Mouse (Mus musculus) embryonic facial prominence, embryonic 13.5 days (tissue): ENCODE results near the gene Taf4. TPM values are rescaled to one million over a fixed set of nuclear protein-coding genes. Genes with fewer than 3 reads are reported as not detected.

Experiments
- ATAC-seq: fragments of 200-750 bp; cut with Nextera tagmentation; 2 replicates; pipeline ENCODE4 v1.8.0; 2017; ENCODE audit warnings: low read depth; ENCODE audit not compliant: insufficient number of reproducible peaks, insufficient read depth, low FRiP score, low TSS enrichment
- H3K27ac ChIP-seq: fragments of 300-500 bp; sonication (generic); 2 replicates; pipeline ENCODE4 v1.5.1; 2015; ENCODE audit warnings: moderate library complexity, mild to moderate bottlenecking, inconsistent platforms
- H3K27me3 ChIP-seq: fragments of 300-500 bp; sonication (generic); 2 replicates; pipeline ENCODE4 v1.6.1; 2015; ENCODE audit warnings: mild to moderate bottlenecking, inconsistent platforms
- H3K36me3 ChIP-seq: fragments of 300-500 bp; sonication (generic); 2 replicates; pipeline ENCODE4 v1.6.1; 2015; ENCODE audit warnings: mild to moderate bottlenecking, inconsistent platforms
- H3K4me1 ChIP-seq: fragments of 300-500 bp; sonication (generic); 2 replicates; pipeline ENCODE4 v1.6.1; 2015; ENCODE audit warnings: inconsistent platforms
- H3K4me2 ChIP-seq: fragments of 300-500 bp; sonication (generic); 2 replicates; pipeline ENCODE4 v1.6.1; 2015; ENCODE audit warnings: moderate library complexity, mild to moderate bottlenecking, inconsistent platforms
- H3K4me3 ChIP-seq: fragments of 300-500 bp; sonication (generic); 2 replicates; pipeline ENCODE4 v1.5.1; 2015; ENCODE audit warnings: mild to moderate bottlenecking, inconsistent platforms
- H3K9ac ChIP-seq: fragments of 300-500 bp; sonication (generic); 2 replicates; pipeline ENCODE4 v1.6.1; 2015; ENCODE audit warnings: mild to moderate bottlenecking, inconsistent platforms
- H3K9me3 ChIP-seq: fragments of 300-500 bp; sonication (generic); 2 replicates; pipeline ENCODE4 v1.6.1; 2016; ENCODE audit warnings: inconsistent platforms
- WGBS: fragments of 180-500 bp; shearing (Covaris S2); methylation state at CpG from one replicate; pipeline ENCODE4 v1.1.7; 2015; ENCODE audit warnings: mixed read lengths; 5-methylcytosine and 5-hydroxymethylcytosine counted together
- polyA plus RNA-seq: library from polyadenylated mRNA; unstranded; fragments of >200 nt; fragmentation: Nextera tagmentation; extraction: Ambion mirVana; gene quantifications from 2 replicates; pipeline ENCODE4 v1.2.1, GENCODE M21; 2015

The Taf4 gene
- polyA plus RNA-seq, 1 experiment from 2014 or later, result 3.7 TPM

GRCm38 (mm10) chr2:179877551-179878215 lies 98.8 kb downstream of the Taf4 start:
- Histone ChIP-seq H3K4me2 (no peak overlapping the region), H3K27me3 (peaks cover 11% of the 10 kb centered on the region), H3K9me3 (no peaks in the 10 kb centered on the region), H3K9ac (no peak overlapping the region), H3K4me1 (no peaks in the 10 kb centered on the region), H3K4me3 (no peak overlapping the region), H3K27ac (no peak overlapping the region), H3K36me3 (no peaks in the 10 kb centered on the region)
- no peak for ATAC-seq
- WGBS, result 64% methylated on average over 9 of the region's 9 CpGs

GRCm38 (mm10) chr2:179875147-179875546 lies 101.3 kb downstream of the Taf4 start:
- H3K9ac ChIP-seq, result no peak overlapping the region
- H3K4me2 ChIP-seq, result no peak overlapping the region
- peaks cover 24% of the 10 kb centered on the region for H3K27me3 ChIP-seq
- no peaks in the 10 kb centered on the region for H3K9me3 ChIP-seq
- 3% methylated on average over 3 of the region's 3 CpGs for WGBS
- H3K4me3 ChIP-seq, result no peak overlapping the region
- H3K27ac ChIP-seq, result no peak overlapping the region
- H3K4me1 ChIP-seq, result no peaks in the 10 kb centered on the region
- no peak for ATAC-seq
- no peaks in the 10 kb centered on the region for H3K36me3 ChIP-seq

- Histone ChIP-seq H3K4me2 (no peak overlapping the region), H3K9ac (no peak overlapping the region), H3K36me3 (no peaks in the 10 kb centered on the region), H3K4me3 (no peak overlapping the region), H3K9me3 (no peaks in the 10 kb centered on the region), H3K27ac (no peak overlapping the region), H3K27me3 (peaks cover 34% of the 10 kb centered on the region), H3K4me1 (peaks cover 3% of the 10 kb centered on the region; the same call in 1 of the 2 replicates)
- 50% methylated on average over 5 of the region's 5 CpGs for WGBS
- ATAC-seq, result no peak
These were observed 103.1 kb downstream of the Taf4 start for GRCm38 (mm10) chr2:179873315-179873714.

GRCm38 (mm10) chr2:179872724-179873123 lies 103.7 kb downstream of the Taf4 start:
- ATAC-seq, result no peak
- Histone ChIP-seq H3K9me3 (no peaks in the 10 kb centered on the region), H3K4me1 (peaks cover 3% of the 10 kb centered on the region; the same call in 1 of the 2 replicates), H3K27ac (no peak overlapping the region), H3K4me2 (no peak overlapping the region), H3K9ac (no peak overlapping the region), H3K27me3 (peaks cover 36% of the 10 kb centered on the region), H3K4me3 (no peak overlapping the region), H3K36me3 (no peaks in the 10 kb centered on the region)
- 61% methylated on average over 5 of the region's 5 CpGs for WGBS

- Histone ChIP-seq H3K27me3 (peaks cover 36% of the 10 kb centered on the region), H3K27ac (no peak overlapping the region), H3K36me3 (no peaks in the 10 kb centered on the region), H3K9me3 (no peaks in the 10 kb centered on the region), H3K4me3 (no peak overlapping the region), H3K4me1 (peaks cover 3% of the 10 kb centered on the region; the same call in 1 of the 2 replicates), H3K9ac (no peak overlapping the region), H3K4me2 (no peak overlapping the region)
- ATAC-seq, result no peak
- WGBS, result 6% methylated on average over 2 of the region's 2 CpGs
These were observed 106.6 kb downstream of the Taf4 start for GRCm38 (mm10) chr2:179869871-179870270.

GRCm38 (mm10) chr2:179867669-179868068 lies 108.8 kb downstream of the Taf4 start:
- H3K36me3 ChIP-seq, result no peaks in the 10 kb centered on the region
- H3K4me2 ChIP-seq, result no peak overlapping the region
- 60% methylated on average over 3 of the region's 3 CpGs for WGBS
- peaks cover 3% of the 10 kb centered on the region; the same call in 1 of the 2 replicates for H3K4me1 ChIP-seq
- no peak overlapping the region for H3K4me3 ChIP-seq
- peaks cover 28% of the 10 kb centered on the region for H3K27me3 ChIP-seq
- no peak overlapping the region for H3K9ac ChIP-seq
- no peak for ATAC-seq
- H3K27ac ChIP-seq, result no peak overlapping the region
- H3K9me3 ChIP-seq, result no peaks in the 10 kb centered on the region

- ATAC-seq, result no peak
- Histone ChIP-seq H3K4me1 (peaks cover 3% of the 10 kb centered on the region; the same call in 1 of the 2 replicates), H3K9ac (no peak overlapping the region), H3K4me2 (no peak overlapping the region), H3K9me3 (no peaks in the 10 kb centered on the region), H3K4me3 (no peak overlapping the region), H3K27me3 (peaks cover 19% of the 10 kb centered on the region), H3K27ac (no peak overlapping the region), H3K36me3 (no peaks in the 10 kb centered on the region)
- 74% methylated on average over 5 of the region's 5 CpGs for WGBS
These were observed 111.3 kb downstream of the Taf4 start for GRCm38 (mm10) chr2:179865097-179865496.

GRCm38 (mm10) chr2:179863266-179863665 lies 113.2 kb downstream of the Taf4 start:
- ATAC-seq, result no peak
- WGBS, result 71% methylated on average over 3 of the region's 3 CpGs
- no peaks in the 10 kb centered on the region for H3K36me3 ChIP-seq
- no peaks in the 10 kb centered on the region for H3K4me1 ChIP-seq
- no peak overlapping the region for H3K4me3 ChIP-seq
- no peak overlapping the region for H3K4me2 ChIP-seq
- no peak overlapping the region for H3K27ac ChIP-seq
- 0 out of 2 replicates have a peak, but pooled peaks cover 8% of the 10 kb centered on the region for H3K27me3 ChIP-seq
- no peak overlapping the region for H3K9ac ChIP-seq
- no peaks in the 10 kb centered on the region for H3K9me3 ChIP-seq

GRCm38 (mm10) chr2:179862676-179863075 lies 113.8 kb downstream of the Taf4 start:
- H3K27me3 ChIP-seq, result 0 out of 2 replicates have a peak, but pooled peaks cover 7% of the 10 kb centered on the region
- H3K4me1 ChIP-seq, result no peaks in the 10 kb centered on the region
- H3K9ac ChIP-seq, result no peak overlapping the region
- no peaks in the 10 kb centered on the region for H3K36me3 ChIP-seq
- no peak overlapping the region for H3K4me3 ChIP-seq
- H3K27ac ChIP-seq, result no peak overlapping the region
- 70% methylated on average over 3 of the region's 3 CpGs for WGBS
- H3K4me2 ChIP-seq, result no peak overlapping the region
- ATAC-seq, result no peak
- no peaks in the 10 kb centered on the region for H3K9me3 ChIP-seq

Other genes with a start within 250 kb of the Taf4 start
- gene Lsm14b, start 48.3 kb upstream of the Taf4 start, polyA plus RNA-seq, result 11.1 and 11.4 TPM in 2 replicates
- 578 and 596 TPM in 2 replicates for gene Psma7, start 65.8 kb upstream of the Taf4 start, polyA plus RNA-seq
- gene Ss18l1, start 65.9 kb upstream of the Taf4 start, polyA plus RNA-seq, result 6.2 and 8.2 TPM in 2 replicates
- gene Mtg2, start 93.9 kb upstream of the Taf4 start, polyA plus RNA-seq, result 21.8 and 29.1 TPM in 2 replicates
- gene Hrh3, start 127.8 kb upstream of the Taf4 start, polyA plus RNA-seq, result 0.17 TPM in 1 of 2 replicates, not detected in the other
- 35.8 and 41.6 TPM in 2 replicates for gene Osbpl2, start 142.7 kb upstream of the Taf4 start, polyA plus RNA-seq
- 168 and 190 TPM in 2 replicates for gene Adrm1, start 194.8 kb upstream of the Taf4 start, polyA plus RNA-seq
- gene Lama5, start 249.2 kb upstream of the Taf4 start, polyA plus RNA-seq, result 19.0 and 25.2 TPM in 2 replicates